Mouse (Mus musculus): ENCODE measurements around the gene Ism2.

DNA sequence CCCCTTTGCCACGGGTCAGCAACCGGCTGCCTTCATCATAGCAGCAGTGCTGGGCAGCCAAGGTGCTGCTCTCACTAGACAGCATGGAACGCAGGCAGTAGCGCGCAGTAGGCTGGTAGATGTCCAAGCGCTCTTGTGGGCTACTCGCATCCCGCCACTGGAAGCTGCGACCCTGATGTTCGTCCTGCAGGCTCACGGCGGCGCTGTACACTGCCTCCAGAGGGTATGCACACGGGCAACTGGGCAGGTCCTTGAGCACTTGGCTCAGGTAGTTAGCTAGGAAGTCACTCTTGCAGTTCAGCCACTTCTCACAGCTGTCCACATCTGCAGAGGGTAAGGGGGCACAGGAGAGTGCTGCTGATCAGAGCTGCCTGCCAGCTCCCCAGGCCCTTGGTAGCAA, 19.6 kb downstream of the Ism2 start:
- no peak for TF ChIP-seq CTCF (IDR thresholded peaks at IDR 0.05; ENCODE audit: control insufficient read depth, insufficient read depth, low read length)
- TF ChIP-seq POLR2A (IDR thresholded peaks at IDR 0.05; ENCODE audit: borderline replicate concordance, control insufficient read depth, low read depth, low read length), result no peak

All from bone marrow, adult 2 months (tissue).